Mouse (Mus musculus): ENCODE measurements around the gene Prr18.
"Not testable (repeated sequence)": the region's sequence is repeated elsewhere in the genome, so short reads cannot be mapped to it uniquely, and the experiment has no call there.

Gene Prr18

DNA sequence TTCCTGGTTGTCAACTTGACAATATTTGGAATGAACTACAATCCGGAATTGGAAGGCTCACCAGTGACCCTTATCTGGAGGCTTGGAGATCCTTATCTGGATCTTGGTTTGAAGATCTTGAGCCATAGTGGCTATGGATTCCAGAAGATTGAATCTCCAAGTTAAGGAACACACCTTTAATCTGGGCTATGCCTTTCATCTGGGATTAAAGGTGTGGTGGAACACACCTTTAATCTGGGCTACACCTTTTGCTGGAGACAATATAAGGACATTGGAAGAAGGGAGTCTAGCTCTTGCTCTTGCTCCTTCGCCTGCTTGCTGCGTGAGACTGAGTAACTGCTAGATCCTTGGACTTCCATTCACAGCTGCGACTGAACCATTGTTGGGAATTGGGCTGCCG lies at the start of gene Prr18:
TSS of gene Prr18 (plus strand) at position 301 of the 400 bp plus-strand sequence.
- DNase-seq (ENCODE audit: low spot score in 2 of 2) = not testable (repeated sequence)

DNA sequence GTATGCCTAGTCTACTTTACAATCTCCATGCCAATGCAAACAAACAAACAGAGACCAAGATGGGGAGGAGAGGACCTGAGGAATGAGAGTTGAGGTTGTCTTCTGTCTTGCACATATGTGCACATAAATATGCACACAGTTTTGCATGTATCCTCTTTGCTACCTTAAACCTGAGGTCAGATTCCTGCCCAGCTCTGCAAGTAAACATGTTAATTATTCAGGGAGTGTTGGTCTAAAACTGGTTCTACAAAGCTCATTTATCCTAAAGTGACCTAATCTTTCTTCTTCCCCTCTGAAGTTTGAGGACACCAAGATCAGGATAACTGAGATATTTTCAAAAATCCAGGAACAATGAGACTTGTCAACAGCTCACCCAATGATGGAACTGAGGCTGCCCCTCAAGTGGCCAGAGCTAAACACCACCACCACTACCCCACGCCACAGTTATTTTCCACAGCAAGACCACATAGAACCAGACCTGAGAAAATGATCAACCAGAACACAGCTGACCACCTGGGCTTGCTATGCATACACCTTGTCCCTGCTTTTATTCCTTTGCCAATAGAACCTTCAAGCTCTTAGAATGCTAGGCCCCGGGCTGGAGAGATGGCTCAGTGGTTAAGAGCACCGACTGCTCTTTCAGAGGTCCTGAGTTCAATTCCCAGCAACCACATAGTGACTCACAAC lies 47.1 kb upstream of the Prr18 start:
- DNase-seq (ENCODE audit: low spot score in 2 of 2) = no peak

DNA sequence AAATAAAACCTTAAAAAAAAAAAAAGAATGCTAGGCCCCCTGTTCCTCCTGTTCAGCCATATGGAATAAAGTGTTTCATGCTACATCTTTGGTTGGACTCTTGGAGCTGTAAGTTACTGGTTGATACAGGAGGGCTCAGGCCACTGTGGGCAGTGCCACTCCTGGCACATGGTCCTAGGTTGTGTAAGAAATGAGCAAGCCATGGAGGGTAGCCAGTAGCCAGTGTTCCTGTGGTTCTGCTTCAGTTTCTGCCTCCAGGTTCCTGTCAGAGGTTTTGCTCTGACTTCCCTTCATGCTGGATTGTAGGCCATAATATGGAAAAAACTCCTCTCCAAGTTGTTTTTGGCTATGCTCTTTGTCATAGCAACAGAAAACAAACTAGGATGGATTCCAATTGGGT lies 46.5 kb upstream of the Prr18 start:
- no peak for DNase-seq (ENCODE audit: low spot score in 2 of 2)

DNA sequence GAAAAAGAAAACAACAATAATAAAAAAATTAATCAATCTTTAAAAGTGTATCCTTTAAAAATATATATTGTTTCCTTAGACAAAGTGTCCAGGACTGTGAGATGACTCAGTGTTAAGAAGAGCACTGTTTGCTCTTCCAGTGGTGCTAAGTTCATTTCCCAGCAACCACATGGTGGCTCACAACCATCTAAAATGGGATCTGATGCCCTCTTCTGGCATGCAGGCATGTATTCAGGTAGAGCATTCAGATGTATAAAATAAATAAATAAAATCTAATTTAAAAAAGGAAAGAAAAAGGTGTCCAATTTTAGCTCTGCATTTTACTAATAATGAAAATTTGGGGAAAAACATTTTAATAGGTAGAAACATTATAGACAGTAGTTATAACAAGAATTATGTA lies 41.4 kb upstream of the Prr18 start:
- no peak for DNase-seq (ENCODE audit: low spot score in 2 of 2)

DNA sequence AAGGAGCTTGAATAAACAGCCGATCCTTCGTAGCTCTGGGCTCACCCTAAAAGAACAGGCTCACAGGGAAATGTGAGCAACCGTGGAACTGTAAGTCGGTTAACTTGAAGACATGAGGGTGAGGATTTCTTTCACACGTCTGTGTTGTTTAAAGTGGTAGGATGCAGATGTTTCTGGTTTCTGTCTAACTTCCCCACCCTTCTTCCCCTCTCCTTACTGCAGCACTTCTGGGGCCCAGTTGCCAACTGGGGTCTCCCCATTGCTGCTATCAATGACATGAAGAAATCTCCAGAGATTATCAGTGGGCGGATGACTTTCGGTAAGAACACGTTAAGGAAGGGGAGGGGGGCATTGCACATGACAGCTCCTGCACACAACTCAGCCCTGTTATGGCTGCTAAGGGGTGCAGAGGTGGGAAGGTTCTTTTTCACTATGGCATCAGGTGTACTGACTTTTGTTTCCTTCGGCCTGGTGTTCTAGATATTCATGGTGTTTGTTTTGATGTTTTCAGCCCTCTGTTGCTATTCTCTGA lies 40.9 kb upstream of the Prr18 start:
- no peak for DNase-seq (ENCODE audit: low spot score in 2 of 2)

DNA sequence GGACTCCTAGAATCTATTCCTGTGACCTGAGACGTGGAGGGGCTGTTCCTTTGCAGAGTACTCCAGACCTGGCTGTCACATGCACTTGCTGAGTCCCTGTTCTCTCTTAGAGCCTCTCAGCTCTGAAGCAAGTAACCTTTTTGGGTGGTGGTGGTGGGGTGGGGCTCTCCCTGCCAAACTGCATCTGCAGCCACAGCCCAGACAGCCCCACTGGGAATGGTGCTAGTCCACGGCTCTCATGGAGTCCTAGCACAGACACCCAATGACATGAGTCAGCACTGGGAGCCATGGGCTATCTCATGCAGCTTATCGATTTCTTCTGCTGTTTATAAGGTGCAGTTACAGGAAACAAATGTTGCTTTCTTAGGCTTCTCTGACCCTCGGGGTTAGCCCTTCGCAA lies 39.5 kb upstream of the Prr18 start:
- DNase-seq (ENCODE audit: low spot score in 2 of 2) = no peak

DNA sequence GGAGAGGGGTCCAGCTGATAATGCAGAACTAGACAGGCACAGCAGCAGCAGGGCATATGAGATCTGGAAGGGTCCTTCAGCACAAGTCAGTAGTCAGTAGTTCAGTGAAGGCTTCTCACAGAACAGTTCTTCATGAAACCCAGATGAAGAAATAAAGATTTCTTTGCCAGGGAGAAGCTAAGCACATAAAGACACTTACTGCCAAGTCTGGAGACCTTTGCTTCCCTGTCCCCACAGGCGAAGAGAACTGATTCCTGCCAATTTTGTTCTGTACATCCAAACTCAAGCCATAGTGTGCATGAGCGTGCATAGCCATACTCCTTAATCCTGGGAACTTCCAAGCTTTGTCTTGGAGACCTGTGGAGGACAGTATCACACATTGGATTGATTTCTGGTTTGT lies 39.0 kb upstream of the Prr18 start:
- no peak for DNase-seq (ENCODE audit: low spot score in 2 of 2)

DNA sequence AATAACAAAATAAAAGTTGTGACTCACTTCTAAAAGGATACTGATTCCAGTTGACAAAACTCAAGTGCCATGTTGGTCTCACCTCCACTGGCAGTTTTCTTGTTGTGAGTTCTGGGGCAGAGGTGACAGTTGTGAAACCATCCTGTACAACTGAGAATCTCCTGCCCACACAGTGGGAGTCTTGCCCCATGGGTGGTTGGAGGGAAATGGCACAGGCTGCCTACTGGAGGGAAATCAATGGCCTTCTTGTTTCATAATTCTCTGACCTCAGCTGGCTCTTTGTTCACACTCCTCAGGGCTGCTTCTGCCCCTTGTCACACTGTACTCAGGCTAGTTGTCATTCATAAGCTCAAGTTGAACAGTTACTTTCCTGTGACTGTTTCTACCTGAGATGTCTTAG lies 37.7 kb upstream of the Prr18 start:
- no peak for DNase-seq (ENCODE audit: low spot score in 2 of 2)

DNA sequence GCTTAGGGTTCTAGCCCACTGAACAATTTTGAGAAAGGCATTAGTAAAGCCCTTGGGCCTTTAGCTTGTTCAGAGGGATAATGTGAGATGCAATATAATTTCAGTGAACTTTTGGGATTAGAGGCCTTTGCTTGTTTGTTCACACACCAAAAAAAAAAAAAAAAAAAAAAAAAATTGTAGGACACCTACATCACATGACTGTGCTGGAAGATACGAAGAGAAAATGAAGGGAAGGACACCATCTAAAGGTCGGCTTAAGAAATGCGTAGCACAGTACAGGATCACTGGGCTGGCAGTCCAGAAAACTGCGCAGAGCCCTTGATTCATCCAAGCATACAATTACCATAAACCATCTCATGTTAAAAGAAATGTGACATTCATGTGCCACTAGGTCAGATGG lies 35.7 kb upstream of the Prr18 start:
- DNase-seq (ENCODE audit: low spot score in 2 of 2) = no peak

DNA sequence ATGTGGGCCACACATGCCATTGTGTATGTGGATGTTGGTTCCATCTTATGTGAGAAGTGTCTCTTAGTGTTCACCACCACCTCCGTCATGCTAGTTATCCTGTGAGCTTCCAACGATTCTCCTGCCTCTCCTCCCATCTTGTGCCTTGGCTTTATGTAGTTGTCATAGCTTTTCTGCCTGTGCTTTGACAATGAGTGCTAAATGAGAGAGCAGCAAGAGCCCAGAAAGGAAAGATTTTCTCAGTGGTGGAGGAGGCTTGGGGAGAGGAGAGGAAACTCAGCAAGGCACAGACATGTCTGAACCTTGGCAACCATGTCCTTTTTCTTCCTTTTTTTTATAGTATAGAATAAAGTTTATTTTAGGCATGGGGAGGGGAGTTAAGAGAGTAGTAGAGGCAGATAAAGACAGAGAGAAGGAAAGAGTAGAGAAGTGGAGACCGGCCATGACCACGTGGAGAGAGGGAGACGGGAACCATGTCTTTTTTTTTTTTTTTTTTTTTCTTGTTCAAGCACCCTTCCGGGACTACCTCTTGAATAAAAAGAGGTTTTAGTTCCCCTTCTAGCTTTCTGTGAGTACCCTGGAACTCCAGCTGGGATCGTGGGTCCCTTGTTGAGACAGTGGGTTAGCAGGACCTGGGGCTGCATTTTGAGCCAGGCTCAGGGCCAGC lies 34.4 kb upstream of the Prr18 start:
- no peak for DNase-seq (ENCODE audit: low spot score in 2 of 2)

DNA sequence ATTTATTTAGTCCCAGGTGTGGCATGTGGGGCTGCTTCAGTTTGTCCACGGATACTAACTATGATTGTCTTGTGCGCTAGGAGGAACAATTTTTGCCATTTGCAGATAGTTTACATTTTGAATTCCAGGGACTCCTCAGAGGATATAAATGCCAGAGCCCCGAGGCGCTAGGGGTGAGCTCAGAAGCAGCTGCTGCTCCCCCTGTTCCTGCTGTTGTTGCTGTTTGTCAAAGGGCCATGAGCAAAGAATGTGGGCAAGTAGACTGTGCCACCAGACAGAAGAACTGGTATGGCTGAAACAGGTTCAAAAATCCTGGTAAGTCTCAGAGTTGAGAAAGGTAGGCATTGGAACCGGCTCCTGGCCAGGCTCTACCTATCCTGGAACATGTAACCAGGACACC lies 33.6 kb upstream of the Prr18 start:
- no peak for DNase-seq (ENCODE audit: low spot score in 2 of 2)

DNA sequence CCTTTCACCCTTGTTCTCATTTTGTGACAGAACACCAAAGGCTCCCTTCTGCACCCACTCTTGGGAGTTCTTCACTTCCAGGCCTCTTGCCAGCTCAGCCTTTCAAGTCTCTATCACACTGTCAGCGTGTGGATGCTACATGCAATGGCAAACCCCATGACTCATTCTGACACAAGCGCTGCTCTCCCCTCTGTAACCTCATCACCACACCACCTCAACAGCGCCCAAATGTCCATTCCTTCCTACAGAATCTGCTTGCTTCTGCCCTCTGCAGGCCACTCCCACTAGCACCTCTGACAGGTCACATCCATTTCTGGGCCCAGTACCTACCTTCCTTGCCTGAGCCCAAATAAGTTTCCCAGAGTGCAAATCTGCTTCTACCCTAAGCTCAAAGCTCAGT lies 31.5 kb upstream of the Prr18 start:
- no peak for DNase-seq (ENCODE audit: low spot score in 2 of 2)

DNA sequence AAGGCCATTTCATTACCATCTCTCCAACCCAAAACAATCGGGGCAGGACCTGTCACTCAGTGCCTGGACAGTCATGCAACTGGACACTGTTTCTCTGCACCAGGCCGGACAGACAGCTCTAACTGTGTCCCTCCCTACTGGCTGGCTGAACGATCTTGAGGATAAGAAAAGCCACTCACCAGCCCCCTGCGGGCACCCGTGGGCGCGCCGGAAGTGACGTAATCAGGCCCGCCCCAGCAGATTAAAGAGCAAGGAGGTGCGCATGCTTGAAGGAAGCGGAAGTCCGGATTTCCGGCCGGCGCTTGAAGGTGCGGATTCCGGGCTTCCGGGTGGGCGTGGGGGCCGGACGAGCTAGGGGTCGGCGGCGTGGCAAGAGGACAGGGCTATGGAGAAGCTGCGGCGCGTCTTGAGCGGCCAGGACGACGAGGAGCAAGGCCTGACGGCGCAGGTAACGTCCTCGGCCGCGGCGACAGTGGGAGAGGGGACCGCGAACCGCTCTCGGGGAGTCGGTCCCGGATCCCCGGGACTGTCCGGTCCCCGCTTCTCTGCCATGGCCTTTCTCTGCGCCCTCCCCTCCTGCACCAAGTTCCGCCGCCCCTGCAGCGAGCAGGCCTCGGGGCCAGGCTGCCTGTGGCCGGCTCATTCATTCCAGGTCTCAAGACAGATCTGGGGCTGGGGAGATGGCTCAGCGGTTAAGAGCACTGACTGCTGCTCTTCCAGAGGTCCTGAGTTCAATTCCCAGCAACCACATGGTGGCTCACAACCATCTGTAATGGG lies 26.2 kb upstream of the Prr18 start, which contains the start of gene Sft2d1:
TSS of gene Sft2d1 (plus strand) at position 265 of the 777 bp plus-strand sequence.
- peak; percentile 98 for DNase-seq (ENCODE audit: low spot score in 2 of 2)

DNA sequence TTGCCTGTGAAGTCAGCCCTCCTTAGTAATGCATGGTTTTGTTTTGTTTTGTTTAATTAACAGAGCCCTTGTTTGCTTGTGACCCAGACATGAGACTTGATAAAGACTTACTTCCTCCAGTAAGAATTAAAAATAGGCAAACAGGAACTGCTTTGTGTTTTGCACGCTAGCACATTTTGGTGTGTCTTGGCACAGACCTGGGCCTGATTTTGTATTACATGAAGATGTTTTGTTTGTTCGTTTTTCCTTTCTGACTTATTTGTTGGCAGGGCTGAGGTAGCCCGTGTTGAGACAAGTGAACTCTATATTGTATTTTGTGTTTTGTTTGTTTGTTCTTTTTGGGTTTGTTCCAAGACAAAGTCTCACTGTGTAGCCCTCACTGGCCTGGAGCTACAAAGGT lies 25.5 kb upstream of the Prr18 start:
- no peak for DNase-seq (ENCODE audit: low spot score in 2 of 2)

DNA sequence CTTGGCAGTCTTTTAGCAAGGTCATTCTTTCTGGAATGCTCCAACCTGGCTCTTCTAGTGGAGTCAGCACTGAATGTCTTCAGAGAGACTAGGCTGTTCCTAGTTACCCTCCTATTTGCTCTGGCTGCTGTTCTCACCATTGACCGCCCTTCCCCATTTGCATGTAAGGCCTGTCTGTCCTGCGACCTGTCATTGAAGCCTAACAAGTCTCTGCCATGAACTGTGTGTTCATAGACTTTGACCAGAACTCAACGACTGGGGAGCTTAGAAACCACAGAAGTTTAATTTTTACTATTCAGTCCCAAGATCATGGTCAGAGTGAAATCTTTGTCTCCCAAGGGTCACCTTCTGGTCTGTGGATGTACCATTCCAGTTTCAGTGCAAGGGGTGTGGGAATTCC lies 23.3 kb upstream of the Prr18 start:
- no peak for DNase-seq (ENCODE audit: low spot score in 2 of 2)

DNA sequence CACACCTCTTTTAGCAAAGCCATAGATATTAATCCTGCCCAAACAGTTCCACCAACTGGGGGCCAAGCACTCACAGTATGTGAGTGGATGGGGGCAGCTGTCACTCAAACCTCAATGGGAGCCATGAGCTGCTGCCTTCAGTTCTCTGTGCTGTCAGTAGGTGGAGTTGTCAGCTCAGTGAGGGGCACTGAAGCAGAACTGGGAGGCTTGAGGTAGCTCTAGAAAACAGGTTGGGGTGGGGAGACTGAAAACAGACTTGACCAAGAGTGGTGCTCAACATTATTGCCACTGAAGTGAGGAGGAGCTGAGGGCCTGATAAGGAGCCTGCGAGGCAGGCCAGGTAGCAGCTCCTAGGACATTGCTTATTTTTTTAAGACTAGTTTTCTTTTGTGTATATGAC lies 21.0 kb upstream of the Prr18 start:
- peak in 1 of 2 experiments; percentile 17 for DNase-seq (ENCODE audit: low spot score in 2 of 2)

DNA sequence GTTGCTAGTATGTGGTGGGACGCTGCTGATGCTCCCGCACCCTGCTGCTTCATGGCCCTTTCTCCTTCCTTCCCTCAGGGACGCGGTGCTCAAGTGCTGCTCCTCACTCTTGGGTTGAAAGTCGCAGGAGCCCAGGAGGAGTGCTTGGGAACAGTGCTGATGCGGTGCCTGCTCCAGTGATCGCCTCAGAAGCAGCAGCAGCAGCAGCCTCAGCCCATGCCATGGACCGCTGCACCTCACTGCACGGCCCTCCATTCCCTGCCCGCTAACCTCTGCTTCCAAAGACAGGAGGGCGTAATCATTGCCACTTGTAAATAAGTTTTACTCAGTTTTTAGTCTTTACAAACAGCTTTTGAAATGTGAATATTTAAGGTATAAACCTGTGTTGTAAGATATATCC lies 10.4 kb upstream of the Prr18 start:
- DNase-seq (ENCODE audit: low spot score in 2 of 2) = not testable (repeated sequence)

DNA sequence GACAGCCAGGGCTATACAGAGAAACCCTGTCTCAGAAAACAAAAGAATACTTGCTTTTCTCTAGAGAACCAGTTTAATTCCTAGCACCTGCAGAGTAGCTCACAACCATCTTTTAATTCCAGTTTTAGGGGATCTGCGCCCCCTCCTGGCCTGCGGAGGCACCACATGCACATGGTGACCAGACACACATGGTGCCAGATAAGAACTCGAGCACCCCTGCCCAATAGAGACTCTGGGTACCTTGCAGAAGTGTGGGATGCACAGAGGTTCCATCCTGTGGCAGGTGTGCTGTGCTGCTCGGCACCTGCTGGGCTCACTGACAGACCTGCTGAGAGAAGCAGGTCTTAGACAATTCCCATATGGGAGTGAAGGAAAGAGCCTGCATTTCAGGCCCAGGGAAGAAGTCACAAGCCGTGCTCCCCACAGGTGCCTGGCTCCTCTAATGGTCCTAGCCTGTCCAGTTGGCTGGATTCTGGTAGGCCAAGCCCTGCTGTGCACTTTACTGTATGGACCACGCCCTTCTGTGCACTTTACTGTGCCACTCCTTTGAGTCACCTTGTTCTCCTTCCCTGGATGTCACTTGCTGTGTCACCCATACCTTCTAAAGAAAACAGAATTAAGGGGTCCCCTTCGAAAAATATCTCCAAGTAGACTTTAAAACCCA lies 8.6 kb upstream of the Prr18 start:
- no peak for DNase-seq (ENCODE audit: low spot score in 2 of 2)

DNA sequence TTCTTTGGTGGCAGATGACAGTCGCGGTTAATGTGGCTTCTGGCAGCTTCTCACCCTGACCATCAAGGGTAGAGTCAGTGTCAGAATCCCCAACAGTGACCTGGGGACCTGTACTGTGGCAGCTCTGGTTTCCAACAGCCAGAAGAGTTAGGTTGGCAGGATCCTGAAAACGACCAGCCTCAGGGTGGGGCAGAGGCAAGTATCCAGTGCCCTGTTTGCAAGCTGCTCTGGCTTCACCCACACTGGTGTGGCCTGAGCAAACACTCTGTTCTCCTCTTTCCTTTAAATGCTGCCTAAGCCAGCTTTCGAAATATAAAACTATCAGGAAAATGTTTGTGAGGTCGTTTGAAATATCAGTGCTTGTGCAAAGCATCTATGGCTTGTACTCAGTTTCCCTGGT lies 6.7 kb upstream of the Prr18 start:
- no peak for DNase-seq (ENCODE audit: low spot score in 2 of 2)

DNA sequence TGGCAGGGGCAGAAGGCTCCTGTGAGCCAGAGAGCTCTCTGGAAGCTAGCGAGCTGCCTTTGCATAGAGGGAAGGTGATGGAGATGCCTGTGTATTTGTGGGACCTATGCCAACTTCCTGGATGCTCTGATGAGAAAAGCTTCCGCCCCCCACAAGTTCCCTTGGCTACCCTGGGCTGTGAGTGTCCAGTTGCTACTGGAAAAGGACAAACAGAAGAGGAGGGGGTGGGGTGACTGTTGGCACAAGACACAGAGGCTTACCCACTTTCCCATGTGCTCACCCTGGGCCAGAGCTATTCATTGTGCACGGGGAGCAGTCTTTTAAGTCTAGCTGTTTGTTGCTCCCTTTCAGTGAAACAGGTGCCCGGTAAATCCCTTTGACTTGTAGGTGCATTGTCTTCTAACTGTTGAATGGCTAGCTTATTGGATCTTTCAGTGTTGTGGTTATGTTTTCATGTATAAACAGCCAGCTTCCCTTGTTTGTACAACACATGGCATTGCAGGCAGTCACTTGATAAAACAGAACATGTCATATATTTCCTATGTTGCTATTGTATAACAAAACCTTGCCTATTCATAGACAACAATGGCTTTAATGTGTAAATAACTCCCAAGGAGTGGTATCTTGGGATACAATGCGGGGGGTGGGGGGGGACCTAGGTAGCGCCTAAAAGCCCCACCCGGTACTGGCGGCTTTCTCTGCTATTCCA lies 2.6 kb downstream of the Prr18 start:
- peak in 1 of 2 experiments; percentile 14 for DNase-seq (ENCODE audit: low spot score in 2 of 2)

Data from frontal cortex, postnatal 36 days (tissue).